Mouse (Mus musculus) left cerebral cortex, adult 18-20 months (tissue): ENCODE data around the gene Htra3. TPM values are rescaled to one million over a fixed set of nuclear protein-coding genes. Genes with fewer than 3 reads are reported as not detected.

ENCODE experiments used
- DNase-seq, 2 experiments: peaks; one replicate each; pipeline ENCODE4 v3.0.0; 2021 to 2022; ENCODE audit warnings: low spot score in 2 of 2, mixed read lengths in 1 of 2
- long read RNA-seq, 2 experiments: library from polyadenylated mRNA; stranded (forward); transcript quantifications; one replicate each; pipeline ENCODE4 v2.0.0; 2021
- total RNA-seq, 2 experiments: library from RNA; stranded (reverse); gene quantifications; 2 replicates each; pipeline ENCODE4 v1.2.3; 2021

Gene Htra3
- 1 to 10 TPM; 5.0 to 7.4 TPM for total RNA-seq
- long read RNA-seq, experiment 1, transcript Htra3-201 (9 exons, 2,750 nt) = major isoform, 12 of 18 reads
- long read RNA-seq, experiment 1, partial matches to known transcripts = 5 of 18 reads
- long read RNA-seq, experiment 1, other reads (novel, unspliced or antisense) = 1 of 18 reads
- long read RNA-seq, experiment 2, transcript Htra3-201 (9 exons, 2,750 nt) = major isoform, 5 of 8 reads
- long read RNA-seq, experiment 2, partial matches to known transcripts = 1 of 8 reads
- long read RNA-seq, experiment 2, other reads (novel, unspliced or antisense) = 2 of 8 reads

DNA sequence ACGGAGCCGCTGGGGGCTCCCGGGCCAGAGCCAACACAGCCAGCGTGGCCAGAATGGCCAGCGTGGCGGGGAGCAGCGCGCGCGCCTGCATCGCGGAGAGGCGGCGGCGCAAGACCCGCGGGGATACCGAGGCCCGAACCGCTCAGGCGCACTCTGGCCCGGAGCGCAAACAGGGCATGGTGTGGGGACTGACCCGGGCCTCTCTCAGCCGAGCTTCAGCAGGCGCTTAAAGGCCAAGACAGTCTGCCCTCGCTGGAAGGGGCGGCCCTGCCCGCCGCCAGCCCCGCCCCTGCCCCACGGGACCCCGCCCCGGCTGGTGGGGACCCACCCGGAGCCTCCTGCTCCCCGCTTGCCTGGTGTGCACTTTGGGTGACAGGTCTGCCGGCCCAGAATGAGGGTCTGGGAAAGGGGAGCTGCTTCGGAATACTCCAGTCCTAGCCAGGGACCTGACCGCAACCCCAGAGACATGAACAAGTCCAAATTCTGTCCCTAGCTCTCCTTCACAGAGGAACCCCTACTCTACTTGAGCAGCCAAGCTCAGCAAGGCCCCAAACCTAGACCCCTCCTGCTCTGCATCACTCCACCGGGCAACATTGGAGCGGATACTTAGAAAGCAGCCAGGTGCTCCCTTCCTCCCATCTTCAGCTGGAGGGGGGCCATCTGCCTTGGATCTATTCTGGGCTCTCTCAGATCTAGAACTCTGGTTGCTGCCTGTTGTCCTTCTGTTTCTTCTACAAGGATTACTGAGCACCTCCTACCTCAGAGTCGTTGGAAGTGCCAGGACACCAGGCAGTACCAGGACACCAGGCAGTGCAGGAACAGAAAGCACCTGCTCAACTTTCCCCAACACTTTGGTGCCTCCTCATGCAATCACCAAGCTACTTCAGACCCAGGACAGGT lies at the start of gene Htra3:
Htra3 (minus strand) TSS at position 527 of the 900 bp plus-strand sequence.
- no peak for DNase-seq

DNA sequence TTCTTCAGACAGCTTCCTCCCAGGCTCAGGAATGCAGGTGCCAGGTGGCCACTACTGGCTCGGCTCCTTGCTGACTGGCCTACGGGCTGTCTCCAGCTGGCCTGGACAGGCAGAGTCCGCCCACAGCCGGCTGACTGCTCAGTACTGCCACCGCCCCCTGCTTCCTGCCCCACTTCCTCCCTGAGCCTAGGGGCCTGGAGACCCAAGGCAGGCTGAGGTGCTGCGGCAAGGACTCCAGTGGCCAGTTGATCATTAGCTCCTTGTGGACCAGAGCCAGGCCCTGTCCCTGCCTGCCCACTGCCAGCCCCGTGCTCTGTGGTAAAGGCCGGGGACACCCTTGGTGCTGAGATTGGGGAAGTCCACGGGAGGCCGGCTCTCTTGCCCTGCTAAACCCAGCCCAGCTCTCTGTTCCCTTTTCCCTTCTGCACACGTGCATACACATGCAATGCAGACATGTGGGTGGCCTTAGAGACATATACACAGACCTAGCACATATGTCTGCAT lies 49.4 kb upstream of the Htra3 start:
- DNase-seq = peak; percentile 47 to 60

DNA sequence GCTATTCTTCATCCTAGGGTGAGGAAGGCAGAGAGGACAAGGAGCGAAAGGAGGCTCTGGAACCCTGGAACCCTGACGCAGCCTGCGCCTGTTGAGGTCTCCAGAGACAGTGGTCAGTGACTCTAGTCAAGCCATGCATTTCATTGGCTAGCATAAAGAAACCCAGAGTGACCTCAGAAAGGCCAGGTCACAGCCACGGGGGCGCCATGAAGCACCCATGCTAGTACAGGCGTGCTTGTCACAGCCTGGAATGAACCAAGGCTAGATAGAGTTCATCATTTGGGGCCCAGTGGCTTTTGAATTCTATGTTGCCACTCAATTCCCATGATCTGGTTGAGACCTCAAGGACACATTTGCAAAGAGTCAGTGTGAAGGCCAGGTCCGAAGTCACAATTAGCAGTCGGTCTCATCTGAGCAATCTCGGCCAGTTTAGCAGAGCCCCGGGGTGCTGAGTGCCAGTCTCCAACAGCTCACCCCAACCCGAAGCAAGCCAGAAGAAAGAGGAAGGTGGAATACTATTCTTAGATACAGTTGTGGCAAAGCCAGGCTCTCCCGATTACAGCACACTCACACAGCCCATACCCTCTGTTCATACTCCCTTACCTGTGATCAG lies 48.9 kb upstream of the Htra3 start:
- DNase-seq = no peak

DNA sequence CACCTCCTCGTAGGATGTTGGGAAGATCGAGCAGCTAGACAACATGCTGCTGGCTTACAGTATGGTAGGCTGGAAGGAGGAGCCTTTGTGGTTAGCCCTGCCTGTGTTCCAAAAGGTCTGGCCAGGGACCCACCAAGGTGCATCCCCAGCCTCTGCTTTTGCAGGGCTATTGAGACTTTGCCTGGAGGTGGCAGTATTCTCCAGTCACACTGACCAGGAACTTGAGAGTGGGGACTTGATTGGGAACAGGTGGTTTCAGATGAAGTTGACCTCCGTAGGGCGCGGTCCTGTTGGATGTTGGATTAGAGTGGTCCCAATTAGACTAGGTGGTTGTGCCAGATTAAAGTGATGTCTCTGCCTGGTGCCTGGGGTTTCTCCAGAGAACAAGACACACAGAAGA lies 47.9 kb upstream of the Htra3 start:
- DNase-seq = no peak

DNA sequence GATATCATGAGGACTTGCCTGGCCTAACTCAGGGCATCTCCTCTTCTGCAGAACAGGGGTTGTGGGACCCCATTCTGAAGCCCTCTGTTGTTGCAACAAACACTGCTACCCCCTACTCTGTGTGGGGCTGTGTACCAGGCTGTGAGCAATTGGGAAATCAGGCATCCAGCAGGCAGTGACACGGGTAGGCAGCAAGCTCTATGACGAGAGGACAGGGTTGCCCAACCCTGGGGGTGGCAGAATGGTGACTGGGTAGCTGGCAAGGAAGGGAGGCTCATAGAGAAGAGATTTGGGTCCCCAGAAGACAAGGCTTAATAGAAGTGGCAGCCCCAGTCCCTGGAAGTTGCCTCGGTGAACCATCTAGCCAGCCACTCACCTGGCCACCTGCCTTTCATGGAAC lies 46.3 kb upstream of the Htra3 start:
- DNase-seq = no peak

DNA sequence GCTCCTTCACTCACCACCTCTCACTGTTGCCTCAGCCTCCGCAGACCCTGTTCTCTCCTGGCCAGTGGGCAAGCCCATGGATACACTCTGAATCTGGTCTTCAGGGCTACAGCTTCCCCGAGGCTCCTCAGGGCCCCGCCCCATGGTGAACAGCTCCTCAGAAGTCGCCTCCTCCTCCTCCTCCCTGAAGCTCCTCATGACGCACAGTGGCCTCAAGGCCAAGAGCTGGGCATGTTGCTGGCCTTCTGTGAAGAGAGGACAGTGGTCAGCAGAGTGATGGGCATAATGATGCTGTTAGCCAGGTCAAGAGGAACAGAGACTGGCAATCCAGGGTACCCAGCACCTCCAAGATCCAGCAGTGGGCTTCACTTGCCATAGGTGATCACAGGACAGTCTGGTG lies 44.3 kb upstream of the Htra3 start:
- DNase-seq = no peak

DNA sequence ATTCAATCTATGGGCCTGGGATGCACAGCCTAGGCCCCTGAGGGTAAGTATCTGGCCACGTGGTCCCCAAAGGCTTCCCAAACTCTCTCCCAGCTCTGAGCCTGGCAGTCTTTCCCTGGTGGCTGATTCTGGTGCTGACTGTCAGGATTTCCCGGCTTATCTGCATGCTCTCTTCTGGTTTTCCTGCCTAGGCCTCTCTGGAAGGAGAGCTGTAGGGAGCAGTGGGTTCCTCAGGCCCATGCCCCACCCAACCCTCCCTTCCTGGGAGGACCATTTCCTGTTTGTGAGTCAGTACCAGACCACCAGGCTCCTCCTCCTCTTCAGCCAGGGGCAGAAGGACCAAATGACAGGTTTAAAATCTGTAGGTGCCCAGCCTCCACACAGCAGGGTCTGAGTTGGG lies 43.1 kb upstream of the Htra3 start:
- no peak for DNase-seq

DNA sequence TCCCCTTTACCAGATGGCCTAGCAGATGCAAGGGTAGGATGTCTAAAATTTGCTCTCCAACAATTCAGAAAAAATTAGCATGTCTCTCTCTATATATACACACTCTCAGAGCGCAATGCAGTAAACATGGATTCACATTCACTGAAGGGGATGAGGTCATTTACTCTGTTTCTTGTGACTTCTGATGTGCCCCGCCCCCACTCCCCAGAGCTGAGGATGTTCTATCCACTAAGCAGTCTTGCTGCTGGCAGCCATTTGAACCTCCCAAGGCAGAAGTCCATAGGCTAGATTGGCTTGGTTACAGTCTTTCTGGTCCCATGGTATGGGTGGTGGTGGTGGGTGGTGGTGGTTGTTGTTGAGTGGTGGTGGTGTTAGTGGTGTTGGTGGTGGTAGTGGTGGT lies 42.4 kb upstream of the Htra3 start:
- DNase-seq = no peak

DNA sequence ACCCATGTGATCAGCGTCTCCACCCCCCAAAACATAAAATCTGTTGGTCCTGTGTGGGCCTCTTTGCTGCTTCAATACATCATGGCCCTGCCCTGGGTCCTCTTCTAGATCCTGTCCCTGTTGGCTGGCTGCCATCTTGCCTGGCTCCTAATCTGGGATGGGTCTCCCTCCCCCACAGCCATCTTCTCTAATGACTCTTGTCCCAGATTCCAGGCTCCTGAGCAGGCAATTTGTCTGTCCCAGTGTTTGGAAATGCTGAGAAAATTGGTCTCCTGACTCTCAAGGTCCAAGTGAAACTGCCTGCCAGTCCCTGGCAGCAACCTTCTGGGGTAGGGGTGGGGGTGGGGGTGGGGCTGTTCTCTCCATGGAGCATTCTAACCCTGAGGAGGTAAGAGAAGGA lies 40.3 kb upstream of the Htra3 start:
- no peak for DNase-seq

DNA sequence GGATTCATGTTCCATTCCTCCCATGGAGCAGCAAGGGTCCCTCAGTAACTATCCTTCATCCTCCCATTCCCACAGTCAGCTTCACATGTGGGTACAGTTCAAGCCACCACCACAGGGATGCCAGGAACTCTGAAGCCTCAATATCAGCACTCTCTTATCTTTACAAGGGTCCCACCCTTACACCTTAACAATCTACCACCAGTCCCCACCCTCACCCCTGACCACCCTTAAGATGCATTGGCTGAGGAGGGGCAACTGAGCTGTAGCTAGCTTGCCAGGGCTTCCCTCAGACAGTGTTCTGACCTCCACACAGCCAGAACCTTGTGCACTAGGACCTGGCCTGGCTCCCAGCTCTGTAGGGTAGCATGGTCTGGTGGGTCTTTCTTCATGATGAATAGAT lies 39.8 kb upstream of the Htra3 start:
- no peak for DNase-seq

DNA sequence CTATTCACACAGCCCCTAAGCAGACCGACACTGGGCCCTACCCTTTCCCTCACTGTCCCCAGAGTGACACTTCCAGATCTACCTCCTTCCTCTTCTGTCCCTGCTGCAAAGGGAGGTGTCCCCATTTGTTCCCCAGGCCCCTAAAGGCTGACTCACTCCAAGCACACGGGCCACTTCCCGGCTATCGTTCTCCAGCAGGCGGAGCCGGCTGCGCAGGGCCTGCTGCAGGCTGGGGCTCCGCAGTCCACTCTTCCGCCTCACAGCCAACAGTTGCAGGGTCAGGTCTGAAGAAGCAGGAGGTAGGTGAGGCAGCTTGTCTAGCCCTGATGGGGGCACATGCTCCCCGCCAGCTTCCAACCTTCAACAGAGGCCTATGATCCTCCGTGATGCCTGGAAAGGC lies 39.2 kb upstream of the Htra3 start:
- no peak for DNase-seq

DNA sequence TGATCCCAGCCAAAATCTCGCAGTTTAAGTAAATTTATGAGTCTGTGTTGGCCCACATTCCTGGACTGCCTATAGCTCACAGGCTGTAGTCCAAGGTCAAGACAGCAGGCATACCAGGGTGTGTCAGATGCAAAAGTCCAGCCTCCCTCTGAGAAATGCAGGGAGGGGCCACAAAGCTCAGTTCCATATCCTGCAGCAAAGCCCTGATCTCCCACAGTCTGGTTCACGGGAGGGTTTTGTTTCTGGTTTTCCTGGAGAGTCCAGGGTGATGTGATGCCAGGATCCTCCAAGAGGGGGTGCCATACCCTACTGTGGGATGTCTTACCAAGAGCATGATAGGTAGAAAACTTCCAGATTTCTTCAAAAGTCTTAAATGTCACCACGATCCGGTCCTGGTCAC lies 38.4 kb upstream of the Htra3 start:
- peak; percentile 61 to 70 for DNase-seq

DNA sequence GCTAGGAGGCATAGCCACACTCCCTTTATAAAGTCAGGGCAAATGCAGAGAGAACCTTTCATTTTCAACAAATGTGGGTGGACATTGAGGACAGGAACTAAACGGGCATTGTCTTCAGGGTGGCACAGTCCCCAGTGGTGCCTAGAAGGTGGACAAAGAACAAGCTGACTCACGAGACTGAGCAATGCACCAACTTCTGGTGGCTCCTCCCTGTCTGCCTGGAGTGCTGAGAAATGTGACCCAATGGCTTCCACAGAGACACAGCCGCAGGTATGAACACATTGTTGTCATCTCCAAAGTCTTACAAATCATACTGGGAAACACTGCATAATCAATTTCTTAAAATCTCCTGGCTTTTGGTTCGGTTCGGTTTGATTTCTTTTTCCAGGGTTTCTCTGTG lies 37.9 kb upstream of the Htra3 start:
- DNase-seq = no peak

DNA sequence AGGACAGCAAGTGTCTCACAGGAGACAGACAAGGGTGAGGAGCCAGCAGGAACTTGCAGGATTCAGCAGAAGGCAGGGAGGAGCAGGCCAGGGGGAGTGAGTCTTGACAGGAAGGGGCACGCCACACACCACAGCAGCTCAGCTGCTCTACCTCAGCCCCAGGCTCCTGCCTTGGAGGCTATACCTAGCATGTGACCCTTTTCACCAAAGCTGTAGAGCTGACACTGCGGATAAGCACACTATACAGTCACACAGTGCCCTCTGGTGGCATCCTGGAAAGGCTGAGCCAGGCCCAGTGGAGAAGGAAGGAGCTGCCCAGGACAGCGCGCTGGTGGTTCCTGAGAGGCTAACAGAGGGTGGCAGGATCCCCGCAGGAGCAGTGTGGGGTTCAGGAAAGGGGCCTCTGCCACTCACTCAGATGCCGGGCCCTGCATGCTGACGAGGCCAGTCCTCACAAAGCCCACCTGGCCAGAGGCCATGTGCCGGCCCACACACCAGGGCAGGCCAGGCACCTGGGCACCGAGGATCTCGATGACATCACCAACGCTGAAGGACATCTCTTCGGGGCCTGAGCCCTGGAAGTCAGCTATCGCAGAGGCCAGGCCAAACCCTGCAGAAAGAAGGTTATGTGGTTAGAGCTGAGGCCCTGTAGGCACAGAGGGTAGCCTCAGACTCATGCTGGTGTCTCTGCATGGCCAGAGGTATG lies 34.2 kb upstream of the Htra3 start:
- DNase-seq = peak; percentile 71 to 75

DNA sequence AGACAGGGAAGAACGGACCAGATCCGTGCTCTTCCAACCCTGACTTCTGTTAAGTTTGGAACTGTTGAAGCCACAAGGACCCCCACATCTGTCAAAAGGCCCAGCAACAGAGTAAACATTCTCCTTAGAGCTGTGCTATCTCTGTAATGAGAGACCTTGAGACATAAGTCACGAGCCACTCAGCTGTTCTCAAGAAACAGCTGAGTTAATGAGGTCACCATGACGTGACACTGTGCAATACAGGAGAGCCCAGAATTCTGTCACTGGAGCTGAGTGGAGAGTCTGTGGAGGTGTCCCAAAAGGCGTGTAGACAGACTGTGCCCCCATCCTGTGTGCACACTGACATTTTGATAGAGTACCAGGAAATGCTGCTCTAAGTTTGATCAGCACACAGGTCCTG lies 32.9 kb upstream of the Htra3 start:
- no peak for DNase-seq

DNA sequence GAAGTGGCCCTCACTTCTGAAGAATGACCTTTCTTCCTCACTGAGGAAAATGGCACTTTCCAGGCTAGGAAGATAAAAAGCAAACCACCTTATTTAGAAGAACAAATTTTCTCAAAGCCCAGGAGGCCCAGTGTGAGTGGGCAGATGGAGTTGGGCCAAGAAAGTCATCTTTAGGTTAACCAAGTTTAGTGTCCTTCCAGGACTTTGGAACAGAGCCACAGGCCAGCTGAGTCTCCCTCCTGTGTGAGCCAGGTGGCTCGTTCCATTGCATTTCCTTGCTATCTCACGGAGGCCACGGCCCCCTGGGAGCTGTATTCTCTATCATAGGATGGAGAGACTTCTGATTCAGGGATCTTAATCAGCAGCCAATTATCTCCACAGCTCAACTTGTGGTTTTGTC lies 31.3 kb upstream of the Htra3 start:
- no peak for DNase-seq

DNA sequence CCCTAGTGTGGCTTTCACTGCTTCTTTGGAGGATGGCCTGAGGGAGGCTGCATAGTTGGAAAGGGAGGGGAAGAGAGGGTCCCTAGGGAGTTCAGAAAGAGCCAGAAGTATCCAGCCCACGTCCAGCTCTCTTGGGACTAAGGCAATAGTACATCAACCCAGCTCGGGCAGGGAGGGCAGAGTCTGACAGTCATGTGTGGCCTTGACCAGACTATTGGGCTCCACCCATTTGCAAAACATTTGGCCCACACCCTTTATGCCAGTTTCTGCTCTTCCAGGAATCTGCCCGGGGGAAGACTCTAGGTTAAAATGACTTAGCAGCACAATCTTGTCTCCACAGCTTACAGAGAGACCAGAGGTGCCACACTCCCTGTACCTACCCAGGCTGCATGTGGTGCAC lies 30.9 kb upstream of the Htra3 start:
- no peak for DNase-seq

DNA sequence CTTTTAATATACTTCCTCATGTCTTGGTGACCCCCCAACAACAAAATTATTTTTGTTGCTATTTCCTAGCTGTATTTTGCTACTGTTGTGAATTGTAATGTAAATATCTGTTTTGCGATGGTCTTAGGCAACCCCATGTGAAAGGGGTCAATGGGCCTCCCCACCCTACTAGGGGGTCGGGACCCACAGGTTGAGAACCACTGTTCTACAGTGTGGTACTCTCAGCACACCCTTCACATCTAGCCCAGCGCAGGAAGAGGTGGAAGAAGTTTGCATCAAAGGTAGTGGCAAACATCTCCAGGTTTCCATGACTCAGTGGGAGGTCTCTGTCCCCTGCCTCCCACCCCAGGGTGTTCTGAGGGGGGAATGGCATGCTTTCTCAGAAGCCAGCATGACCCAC lies 25.8 kb upstream of the Htra3 start:
- DNase-seq = no peak

DNA sequence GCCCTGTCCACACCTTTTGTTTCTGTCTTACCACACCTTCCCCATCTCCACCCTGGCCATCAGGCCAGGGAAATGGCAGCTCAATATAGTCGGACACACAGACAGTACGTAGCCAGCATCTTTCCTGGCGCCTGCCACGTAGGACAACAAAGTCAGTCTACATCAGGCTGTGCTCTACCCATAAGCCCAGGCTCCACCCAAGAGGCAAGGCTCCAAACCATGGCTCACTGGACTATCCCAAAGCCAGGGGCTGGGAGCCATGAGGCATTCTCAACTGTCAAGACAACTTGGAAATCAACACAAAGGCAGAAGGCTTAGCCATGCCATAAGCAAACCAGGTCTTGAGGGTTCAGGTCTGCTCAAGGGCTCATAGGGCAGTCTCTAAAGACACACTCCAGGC lies 24.2 kb upstream of the Htra3 start:
- no peak for DNase-seq

DNA sequence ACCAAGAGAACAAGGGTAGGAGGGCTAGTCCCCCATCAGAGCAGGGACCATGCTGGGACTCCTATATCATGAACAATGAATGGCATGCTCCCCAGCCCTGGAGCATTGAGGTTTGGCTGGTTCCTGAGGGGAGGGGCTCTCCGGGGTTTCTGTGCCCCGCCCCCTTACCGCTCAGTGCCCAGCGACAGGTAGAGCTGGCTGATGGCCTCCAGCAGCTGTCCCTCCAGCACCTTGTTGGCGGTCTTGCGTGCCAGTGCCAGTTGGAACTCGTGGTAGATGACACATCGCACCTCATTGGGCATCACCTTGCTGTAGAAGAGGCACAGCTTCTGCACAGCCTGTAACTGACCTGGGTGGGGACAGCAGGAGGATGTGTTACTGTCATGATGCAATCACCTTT lies 23.6 kb upstream of the Htra3 start:
- DNase-seq = no peak

DNA sequence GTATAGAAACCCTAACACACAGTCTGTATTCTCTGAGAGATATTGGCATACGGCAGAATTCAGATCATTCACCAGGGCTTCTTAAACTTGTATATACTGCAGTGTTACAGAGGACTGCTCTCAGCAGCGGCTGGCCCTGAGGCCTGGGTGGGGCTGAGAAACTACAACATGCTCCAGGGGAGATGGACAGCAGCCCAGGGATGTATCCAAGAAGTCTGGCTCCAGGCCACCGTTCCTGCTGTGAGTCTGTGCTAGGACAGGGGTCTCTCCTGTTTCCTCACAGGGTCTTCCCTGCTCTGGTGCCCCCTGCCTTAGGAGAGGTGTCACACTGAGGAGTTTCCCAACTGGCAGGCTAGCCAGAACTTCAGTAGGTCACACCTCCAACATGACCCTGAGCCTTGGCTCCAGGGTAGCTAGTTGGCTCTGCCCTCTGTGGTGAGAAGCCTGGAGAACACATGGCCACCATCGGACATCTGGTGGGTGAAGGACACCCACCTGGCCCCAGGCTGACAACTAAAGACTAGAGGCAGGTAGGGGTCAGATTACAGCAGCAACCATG lies 23.1 kb upstream of the Htra3 start:
- no peak for DNase-seq
